17 mouse cellular contexts compared by ENCODE assay signal in genomic region chr17:67693861-67694260, GRCm38 (mm10). TPM values are rescaled to one million over a fixed set of nuclear protein-coding genes. Genes with fewer than 3 reads are reported as not detected.
"Had no signal": no experiment of that assay in that cellular context is flagged by ENCODE, and none has a peak within 500 bp of the region (broad histone marks: within the 10 kb centered on the region; RNA-seq: fewer than 3 reads in every experiment).

No protein-coding gene starts in this region.

- H3K27me3 ChIP-seq: neural tube, embryonic 12.5 days; stomach, embryonic 15.5 days had no signal

- H3K4me2 ChIP-seq: liver, embryonic 15.5 days; lung, embryonic 15.5 days; midbrain, embryonic 12.5 days; neural tube, embryonic 12.5 days; stomach, embryonic 15.5 days had no signal

- H3K4me3 ChIP-seq: liver, embryonic 15.5 days; lung, embryonic 15.5 days; megakaryocyte, embryonic 14.5 days; midbrain, embryonic 12.5 days; neural tube, embryonic 12.5 days; stomach, embryonic 15.5 days had no signal

- H3K9me3 ChIP-seq: liver, embryonic 15.5 days; lung, embryonic 15.5 days; midbrain, embryonic 12.5 days; neural tube, embryonic 12.5 days; stomach, embryonic 15.5 days had no signal

- H3K36me3 ChIP-seq: liver, embryonic 15.5 days; lung, embryonic 15.5 days; midbrain, embryonic 12.5 days; neural tube, embryonic 12.5 days; stomach, embryonic 15.5 days had no signal

- H3K4me1 ChIP-seq: liver, embryonic 15.5 days; megakaryocyte, embryonic 14.5 days had no signal

- H3K9ac ChIP-seq: liver, embryonic 15.5 days; liver, postnatal 0 days; lung, embryonic 15.5 days; midbrain, embryonic 12.5 days; neural tube, embryonic 12.5 days; stomach, embryonic 15.5 days had no signal

- ATAC-seq: liver, postnatal 0 days; lung, postnatal 0 days had no signal

- DNase-seq: liver, postnatal 0 days; lung, adult 2 months; lung, postnatal 14 days; lung, postnatal 36 days; midbrain, embryonic 14.5 days; right cerebral cortex, postnatal 14 days; thymus, postnatal 14 days; thymus, postnatal 36 days had no signal

- H3K27ac ChIP-seq: liver, embryonic 15.5 days; lung, embryonic 15.5 days; macrophage; midbrain, embryonic 12.5 days; neural tube, embryonic 12.5 days; stomach, postnatal 0 days had no signal

RNA-seq across cellular contexts. Expression of gene Lama1, which starts 3.2 kb away (rescaled TPM):
- polyA plus RNA-seq: macrophage had no signal
